Mouse (Mus musculus) left cerebral cortex, postnatal 14 days (tissue): ENCODE measurements around the gene Elmsan1. TPM values are rescaled to one million over a fixed set of nuclear protein-coding genes. Genes with fewer than 3 reads are reported as not detected.

Experiments used
- DNase-seq, 2 experiments: peaks; one replicate each; pipeline ENCODE4 v3.0.0; 2021 to 2022; ENCODE audit warnings: low spot score in 2 of 2, mixed read lengths in 1 of 2
- intact Hi-C: fragments of 180-260 bp; cut with DNase I; formaldehyde crosslinking; loops from one replicate; pipeline ENCODE4 v1.15.1; 2025
- total RNA-seq, 2 experiments: library from RNA; stranded (reverse); gene quantifications; 2 replicates each; pipeline ENCODE4 v1.2.3; 2021

The Elmsan1 gene
- total RNA-seq, 2 experiments from 2014 or later, result 12.6 to 18.6 TPM

DNA sequence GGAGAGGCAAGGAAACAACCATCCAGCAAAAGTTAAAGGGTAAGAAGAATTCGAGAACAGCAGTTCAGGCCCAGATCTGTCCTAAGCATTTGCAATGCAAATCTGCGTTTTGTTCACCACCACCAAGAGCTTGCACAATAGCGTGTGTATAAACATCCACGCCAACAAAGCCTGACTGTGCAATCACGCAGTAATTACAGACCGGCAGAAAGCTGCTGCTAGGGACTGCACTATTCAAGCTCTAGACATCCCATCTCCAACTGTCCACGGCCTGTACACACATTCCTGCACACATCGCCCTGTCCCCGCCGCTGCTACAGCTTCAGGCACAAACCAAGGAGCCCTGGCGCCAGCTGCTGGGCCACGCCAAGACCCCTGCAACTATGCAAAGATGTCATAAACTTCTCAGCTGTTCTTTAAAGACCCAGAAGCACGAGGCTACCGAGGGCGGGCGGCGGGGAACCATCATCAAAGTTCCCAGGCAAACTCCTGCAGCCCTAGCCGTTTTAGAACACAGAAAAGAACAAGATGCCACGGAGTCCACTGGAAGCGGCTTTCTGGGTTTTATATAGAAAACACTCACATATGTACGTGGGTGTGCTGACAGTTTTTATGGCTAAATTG is 1.1 kb downstream of the Elmsan1 start:
- peak; percentile 45 to 64 for DNase-seq
- intact Hi-C loops, result loop anchor here (1.0 to 5.0 kb wide), 2 partner anchors 24 to 40 kb away; no protein-coding TSS in a partner anchor

DNA sequence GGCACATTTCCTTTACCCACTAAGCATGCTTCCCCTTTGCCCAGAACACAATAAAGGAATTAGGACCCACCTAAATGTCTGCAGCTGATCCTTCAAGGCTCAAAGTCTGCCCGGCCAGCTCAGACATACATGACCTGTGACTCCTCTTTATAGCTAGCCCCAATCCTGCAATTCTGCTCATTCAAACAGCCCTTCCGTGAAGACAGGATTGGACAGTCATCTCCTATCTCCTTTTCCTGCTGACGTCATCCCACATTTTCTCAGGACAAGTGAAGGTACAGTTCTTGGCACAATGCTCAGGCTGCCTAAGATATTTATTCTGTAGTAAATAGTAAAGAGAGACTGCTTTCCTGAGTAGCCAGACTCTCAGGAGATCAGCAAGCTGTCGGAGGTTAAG is 1.6 kb downstream of the Elmsan1 start:
- DNase-seq, result no peak
- intact Hi-C loops, result loop anchor here (1.0 to 5.0 kb wide), 2 partner anchors 24 to 40 kb away; no protein-coding TSS in a partner anchor

DNA sequence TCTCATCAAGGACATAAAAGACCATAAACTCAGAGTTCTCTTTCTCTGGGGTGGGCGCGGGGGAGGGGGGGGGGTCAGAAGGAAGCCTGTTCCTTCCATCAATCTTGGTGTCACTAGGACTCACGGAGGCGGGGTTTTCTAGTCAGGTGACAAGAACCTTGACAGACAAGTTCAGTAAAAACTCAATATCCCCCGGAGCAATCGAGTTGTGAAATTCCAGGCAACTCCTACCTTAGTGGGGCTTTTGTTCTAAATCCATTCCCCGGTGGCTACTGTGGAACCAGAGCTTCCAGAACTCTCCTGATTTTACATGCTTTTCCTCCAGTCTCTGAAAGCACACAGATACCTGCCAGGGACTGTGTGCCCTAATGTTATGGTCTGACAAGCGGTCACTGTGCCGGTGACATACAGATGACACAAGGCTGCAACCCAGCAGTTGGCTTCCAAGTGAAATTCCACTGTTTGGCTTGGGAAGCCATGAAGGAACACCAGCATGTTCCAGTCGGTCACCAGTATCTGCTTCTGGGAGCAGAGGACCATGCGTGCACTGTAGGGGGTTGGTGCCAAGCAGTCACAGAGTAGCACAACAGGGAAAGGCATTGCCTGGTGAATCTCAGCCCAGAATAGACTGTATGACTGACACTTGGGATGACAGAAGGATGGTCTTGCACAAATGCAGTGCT is 2.8 kb downstream of the Elmsan1 start:
- intact Hi-C loops, result loop anchor here (5.0 kb wide), 1 partner anchor 39 kb away; no protein-coding TSS in a partner anchor
- DNase-seq, result no peak

DNA sequence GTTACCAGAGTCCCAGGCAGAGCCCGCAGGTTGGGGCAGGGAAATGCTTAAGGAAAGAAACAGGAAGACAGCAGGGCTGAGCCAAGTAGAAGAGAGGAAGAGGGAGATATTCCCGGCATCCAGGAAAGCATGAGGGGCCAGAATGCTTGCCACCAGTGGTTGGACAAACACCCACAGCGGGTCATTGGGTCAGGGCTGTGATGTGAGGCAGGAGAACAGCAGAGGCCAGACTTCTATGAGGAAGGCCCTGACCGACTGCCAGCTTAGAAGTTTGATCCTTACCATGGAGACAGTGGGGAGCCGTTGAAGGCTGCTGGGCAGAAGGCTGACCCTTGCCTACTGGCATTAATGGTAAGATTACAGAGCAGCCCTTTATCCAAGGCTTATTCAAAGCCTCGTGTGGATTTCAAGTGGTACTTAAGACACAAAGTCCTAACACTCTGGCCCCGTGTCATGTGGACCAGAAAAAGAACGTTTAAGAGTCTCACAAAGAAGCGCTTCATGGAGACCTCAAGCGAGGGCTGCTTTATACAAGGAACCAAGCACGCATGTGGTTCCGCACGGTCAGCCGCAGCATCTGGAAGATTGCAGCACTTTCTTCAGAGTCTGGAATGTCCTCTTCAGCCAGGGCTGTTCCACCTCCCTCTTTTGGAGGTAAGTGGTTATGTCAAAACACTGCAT is 4.0 kb downstream of the Elmsan1 start:
- intact Hi-C loops, result loop anchor here (5.0 kb wide), 1 partner anchor 37 kb away; no protein-coding TSS in a partner anchor
- peak in 1 of 2 experiments; percentile 16 for DNase-seq

DNA sequence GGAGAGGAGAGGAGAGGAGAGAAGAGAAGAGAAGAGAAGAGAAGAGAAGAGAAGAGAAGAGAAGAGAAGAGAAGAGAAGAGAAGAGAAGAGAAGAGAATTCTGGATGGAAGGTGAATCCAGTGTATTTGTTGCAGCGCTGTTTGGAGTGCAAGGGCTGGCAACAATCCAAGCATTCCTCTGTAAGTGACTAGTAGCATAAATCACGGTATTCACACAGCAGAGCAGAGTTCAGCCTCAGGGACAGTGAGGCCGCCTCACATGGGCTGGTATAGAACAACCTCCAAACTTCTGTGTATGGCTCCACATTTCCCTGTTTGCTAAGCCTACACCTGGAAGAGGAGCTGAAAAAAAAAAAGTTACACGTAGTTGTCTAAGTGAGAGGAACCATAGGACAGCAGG is 6.4 kb downstream of the Elmsan1 start:
- intact Hi-C loops, result no loop called here
- DNase-seq, result no peak

DNA sequence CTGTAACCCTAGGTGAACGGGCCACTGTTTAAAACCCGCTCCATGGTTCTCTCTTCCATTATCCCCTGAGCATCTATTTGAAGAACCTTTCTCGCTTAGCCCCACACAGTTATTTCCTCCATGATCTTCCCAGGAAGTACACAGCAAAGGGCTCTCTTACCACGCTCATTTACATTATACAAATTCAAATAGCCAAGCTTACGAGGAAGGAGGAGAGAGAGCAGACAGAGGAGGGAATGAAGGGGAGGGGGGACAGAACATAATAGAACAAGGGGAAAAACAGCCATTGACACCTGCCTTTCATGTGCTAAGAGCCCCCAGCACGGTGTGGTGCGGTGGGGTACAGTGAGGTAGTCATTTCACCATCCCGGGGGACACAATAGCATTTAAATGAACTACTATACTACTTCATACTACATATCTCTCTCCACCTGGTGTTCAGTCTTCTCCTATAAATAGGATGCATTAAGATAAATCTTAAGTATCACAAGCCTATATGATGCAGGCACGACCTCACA is 7.6 kb downstream of the Elmsan1 start:
- no peak for DNase-seq
- intact Hi-C loops, result no loop called here

DNA sequence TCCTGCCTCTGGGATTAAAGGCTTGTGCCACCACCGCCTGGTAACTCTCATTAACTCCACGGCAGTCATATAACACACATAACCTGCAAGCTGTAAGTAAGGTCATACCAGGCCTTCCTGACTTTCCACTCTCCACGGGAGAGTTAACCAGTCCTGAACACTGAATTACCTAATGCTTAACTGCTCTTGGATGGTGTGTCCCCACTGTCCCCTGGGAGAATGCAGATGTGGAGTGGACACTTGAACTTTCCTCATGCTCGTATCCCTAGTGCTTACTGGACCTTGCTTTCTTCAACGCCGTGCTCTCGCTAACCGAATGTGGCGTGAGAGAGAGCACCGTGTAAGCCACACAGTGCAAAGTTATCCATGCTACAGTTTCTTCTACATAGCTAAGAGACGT is 8.4 kb downstream of the Elmsan1 start:
- no peak for DNase-seq
- intact Hi-C loops, result no loop called here

DNA sequence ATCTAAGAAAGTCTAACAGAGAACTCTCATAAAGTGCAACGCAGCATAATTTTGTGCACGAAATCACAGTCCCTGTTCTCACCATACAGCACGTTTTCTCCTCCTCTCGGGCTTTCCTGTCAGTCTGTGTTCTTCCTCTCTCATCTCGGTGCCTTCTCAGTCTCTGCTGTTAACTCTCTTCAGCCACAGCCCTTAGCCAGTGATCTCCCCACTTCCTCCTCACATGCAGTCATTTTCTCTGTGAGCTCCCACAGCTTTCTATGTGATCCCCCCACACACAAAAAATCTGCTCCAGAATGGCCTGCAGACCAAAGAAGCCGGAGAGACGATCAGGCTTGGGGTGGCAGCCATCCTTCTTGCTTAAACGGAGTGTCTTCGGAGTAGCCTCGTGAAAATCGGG is 9.6 kb downstream of the Elmsan1 start:
- DNase-seq, result no peak
- intact Hi-C loops, result no loop called here

DNA sequence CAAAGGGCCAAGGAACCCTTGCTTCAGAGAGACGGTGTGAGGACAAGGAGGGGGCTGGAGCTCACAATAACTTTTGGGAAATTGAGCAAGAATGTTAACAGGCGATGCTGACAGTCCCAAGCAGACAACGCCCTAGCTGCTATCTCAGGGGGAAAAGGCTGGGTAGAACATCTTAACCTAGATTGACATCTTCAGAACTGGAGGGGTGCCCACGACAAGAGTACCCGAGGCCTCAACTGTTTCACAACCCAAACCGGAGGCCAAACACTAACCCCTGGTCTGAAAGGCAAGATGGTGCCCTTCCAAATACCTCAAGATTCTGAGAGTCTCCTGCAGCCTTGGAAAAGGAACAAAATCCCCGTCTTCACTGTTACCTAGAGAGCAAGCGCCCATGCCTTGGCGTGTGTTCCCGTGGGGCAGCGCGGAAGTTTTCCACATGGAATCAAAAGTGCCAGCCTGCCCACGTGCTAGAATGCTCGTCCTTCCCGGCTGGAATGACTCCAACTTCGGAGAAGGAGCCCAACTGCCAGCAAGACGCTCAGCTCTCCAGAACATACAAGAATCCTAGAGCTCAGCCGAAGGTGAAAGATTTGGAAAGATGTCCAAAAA is 11.4 kb downstream of the Elmsan1 start:
- DNase-seq, result peak in 1 of 2 experiments; percentile 48
- intact Hi-C loops, result no loop called here

DNA sequence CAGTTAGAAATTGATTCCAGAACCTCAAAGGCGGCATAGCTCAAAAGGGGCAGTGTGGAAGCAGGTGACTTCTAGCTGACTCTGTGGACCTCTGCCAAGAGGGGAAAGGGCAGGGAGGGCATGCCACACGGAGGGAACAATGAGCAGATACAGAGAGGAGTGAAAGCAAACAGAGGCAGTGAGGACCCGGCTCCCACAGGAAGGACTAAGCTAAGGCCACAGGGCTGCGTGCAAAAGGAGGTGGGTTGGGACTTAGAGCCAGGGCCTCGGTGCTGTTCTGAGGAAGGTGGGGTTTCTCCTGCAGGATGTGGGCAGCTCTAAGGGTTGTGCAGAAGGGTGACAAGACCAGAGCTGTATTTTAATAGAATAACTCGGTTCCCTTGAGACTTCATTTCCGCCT is 12.2 kb downstream of the Elmsan1 start:
- intact Hi-C loops, result no loop called here
- DNase-seq, result no peak

DNA sequence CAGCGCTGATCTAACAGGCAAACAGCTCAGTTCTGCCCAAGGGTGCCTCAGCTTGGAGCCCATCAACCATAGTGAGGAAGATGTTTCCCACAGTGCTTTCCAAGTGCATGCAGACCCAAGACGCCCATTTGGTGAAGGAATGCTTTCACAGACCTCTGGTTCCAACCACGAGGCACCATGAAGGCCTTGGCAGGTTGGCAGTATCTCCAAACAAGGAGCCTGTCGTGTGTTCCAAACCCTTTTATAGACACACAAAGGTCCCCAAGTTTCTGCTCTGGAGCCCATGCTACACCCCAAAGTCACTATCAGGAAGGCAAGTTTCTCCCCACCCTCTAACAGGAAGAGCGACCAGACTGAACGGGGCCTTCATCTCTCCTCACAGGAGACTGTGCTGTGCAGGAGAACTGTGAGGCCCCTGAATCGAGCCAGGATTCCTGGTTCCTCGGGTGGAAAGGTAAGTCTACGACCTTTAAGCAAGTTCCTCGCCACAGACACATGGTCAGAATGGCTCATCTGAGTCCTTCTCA is 13.0 kb downstream of the Elmsan1 start:
- intact Hi-C loops, result no loop called here
- DNase-seq, result no peak

DNA sequence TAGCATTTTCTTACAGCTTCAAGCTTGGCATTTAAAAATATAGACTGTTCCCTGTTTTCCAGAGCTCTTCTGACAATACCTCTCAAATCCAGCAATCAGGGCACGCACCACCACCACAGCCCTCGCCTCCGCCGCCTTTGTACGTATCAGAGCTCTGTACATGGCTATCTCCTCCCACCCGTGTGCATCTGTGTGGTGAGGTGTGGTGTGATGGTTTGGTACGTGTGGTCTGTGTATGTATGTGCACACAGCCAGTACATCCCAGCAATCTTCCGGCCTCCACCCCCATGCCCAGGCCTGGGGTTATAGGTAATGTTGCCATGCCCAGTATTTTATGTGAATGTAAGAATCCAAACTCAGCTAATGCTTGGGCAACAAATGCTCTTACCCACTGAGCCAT is 14.0 kb downstream of the Elmsan1 start:
- intact Hi-C loops, result no loop called here
- no peak for DNase-seq

DNA sequence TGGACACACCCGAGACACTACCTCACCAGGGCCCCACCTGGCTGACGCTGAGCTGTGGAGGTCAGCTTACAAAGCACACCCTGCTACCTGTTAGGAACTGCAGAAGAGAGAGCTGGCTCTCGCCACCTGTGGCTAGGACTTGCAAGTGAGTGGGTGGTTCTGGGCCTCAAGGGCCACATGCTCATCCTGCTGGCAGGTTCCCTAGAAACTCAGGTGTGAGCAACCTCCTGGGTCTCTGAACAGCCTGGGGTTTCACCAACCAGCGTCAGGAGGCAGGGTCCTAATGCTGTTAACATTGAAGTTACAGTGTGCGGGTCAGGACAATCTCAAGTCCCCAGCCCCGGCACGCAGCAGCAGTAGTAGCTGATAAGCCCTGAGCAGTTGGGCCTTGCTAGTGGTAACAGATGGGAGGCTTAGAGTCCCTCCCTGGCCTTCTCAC is 14.9 kb downstream of the Elmsan1 start:
- no peak for DNase-seq

DNA sequence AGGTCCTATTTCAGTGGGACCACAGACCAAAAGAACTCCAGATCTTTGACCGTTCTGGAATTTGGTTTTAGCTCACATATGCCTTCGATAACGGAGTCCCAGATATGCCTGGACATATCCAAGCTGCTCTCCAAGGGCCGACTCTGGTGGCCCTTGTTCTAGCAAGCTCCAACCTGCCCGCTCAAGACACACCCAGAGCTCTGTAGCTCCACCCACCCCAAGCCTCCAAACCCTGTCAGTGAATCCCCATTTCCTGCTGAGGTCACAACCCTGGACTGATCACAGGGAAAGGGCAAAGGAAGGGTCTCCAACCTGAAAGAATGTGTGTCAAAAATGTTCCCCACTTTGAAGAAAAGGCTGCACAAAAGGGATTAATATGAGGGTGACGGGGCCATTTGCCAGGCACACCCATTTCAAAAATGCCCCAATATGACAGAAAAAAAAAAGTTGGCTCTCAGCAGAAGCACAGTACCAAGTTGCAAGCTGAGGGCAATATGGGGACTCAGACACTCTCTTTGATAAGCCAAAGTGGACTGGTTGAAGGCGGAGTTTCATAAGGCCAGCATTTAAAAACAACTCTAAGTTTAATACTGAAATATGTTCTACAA is 15.4 kb downstream of the Elmsan1 start:
- intact Hi-C loops, result no loop called here

More for the DNA sequence above, 14.9 kb downstream of the Elmsan1 start:
- intact Hi-C loops, result no loop called here

DNA sequence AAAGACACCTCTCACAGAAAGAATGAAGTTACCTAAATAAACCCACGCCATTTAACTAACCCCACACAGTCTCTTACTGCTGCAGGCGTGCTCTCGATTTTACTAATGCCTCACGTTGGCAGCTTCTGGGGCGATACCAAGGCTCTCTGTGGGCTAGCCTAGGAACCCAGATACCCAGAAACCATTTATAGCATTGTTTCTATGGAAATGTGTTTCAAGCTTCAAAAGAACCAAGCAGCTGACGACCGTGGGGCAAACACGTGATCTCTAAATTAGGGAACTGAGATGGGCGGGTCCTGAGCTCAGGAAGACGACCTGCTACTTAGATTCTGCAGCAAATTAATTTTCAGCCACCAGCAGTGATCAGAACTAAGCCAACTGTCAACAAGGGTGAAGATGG is 16.1 kb downstream of the Elmsan1 start:
- intact Hi-C loops, result no loop called here
- DNase-seq, result no peak

More for the DNA sequence above, 15.4 kb downstream of the Elmsan1 start:
- no peak for DNase-seq

DNA sequence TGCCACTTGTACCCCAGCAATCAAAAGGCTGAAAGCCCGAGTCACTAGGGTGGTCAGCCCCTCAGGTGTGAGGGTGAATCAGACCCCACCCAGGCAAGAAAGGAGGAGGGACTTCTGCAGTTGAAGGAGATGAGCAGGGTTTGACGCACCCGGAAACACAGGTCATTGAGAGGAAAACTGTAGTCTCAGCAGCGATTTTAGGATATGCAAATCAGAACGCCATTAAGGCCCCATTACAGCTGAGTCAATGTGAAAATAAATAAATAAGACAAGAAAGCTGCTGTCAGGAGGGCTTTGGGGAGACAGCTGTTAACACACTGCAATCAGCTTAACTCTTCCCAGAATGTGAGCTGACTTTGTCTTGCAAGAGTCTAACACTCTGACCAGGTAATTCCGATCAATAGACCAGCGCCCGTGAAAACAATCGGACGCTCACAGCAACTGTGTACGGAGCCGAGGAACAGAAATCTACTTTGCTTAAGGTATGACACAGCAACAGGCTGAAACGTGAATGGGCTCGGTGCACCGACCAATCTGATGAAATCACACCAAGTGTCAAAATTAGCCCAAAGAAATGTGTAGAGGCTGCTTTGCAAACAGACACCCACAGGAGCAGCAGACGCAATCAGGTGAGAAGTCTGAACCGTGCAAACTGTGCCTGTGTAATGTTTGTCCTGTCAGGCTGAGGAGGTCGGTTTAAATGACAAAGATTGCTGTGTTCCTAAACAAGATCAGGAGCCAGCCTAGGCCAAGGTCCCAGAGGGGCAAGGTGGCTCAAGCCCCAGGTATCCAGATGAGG is 16.8 kb downstream of the Elmsan1 start:
- DNase-seq, result no peak
- intact Hi-C loops, result no loop called here

DNA sequence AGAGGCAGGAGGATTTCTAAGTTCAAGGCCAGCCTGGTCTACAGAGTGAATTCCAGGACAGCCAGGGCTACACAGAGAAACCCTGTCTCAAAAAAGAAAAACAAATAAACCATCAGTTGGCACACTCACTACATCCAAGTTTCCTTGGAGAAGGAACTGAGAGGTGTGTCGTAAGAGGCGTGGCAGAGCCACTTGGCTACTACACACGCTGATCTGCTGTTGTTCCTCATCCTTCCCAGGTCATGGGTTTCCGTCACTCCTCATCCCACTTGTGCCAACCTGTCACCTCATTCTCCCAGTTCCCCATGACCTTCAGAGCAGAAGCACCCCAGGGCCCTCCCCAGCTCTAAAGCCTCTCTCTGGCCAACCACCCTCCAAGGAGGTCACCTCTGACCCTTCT is 17.5 kb downstream of the Elmsan1 start:
- intact Hi-C loops, result no loop called here
- DNase-seq, result no peak

DNA sequence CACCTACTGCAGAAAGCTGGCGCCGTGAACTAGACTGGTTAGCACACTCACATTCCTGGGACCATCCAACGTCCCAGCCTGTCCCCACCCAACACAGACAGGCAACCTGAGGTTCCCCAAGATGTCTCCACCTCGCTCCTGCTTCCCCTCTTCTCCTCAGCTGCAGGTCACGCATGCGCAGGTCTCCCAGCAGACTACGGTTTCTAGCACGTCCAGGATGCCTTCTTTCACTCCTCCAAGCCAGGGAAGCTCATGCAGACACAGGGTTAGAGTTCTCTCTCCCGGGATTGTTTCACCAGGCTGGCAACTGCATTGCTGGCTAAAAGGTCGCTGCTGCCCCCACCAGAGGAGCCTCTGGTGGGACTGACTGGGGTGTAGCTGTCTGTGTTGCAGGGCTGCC is 19.8 kb downstream of the Elmsan1 start:
- intact Hi-C loops, result no loop called here
- no peak for DNase-seq
